Mouse (Mus musculus) testis, adult 2 months (tissue): ENCODE data around the gene 4933434E20Rik.
A peak's percentile ranks its signal among the peaks of the same experiment; 100 is the strongest.

Experiments used
- CTCF ChIP-seq: fragments of 200-500 bp; IDR thresholded peaks from 2 replicates; pipeline ENCODE4 v1.5.1; 2012; ENCODE audit warnings: low read depth, mild to moderate bottlenecking, inconsistent platforms, low read length, moderate library complexity; ENCODE audit not compliant: control insufficient read depth, insufficient read depth, insufficient replicate concordance
- POLR2A ChIP-seq: fragments of 200-500 bp; IDR thresholded peaks from 2 replicates; pipeline ENCODE4 v1.6.1; 2012; ENCODE audit warnings: low read depth, mild to moderate bottlenecking, inconsistent platforms, low read length, moderate library complexity; ENCODE audit not compliant: control insufficient read depth

DNA sequence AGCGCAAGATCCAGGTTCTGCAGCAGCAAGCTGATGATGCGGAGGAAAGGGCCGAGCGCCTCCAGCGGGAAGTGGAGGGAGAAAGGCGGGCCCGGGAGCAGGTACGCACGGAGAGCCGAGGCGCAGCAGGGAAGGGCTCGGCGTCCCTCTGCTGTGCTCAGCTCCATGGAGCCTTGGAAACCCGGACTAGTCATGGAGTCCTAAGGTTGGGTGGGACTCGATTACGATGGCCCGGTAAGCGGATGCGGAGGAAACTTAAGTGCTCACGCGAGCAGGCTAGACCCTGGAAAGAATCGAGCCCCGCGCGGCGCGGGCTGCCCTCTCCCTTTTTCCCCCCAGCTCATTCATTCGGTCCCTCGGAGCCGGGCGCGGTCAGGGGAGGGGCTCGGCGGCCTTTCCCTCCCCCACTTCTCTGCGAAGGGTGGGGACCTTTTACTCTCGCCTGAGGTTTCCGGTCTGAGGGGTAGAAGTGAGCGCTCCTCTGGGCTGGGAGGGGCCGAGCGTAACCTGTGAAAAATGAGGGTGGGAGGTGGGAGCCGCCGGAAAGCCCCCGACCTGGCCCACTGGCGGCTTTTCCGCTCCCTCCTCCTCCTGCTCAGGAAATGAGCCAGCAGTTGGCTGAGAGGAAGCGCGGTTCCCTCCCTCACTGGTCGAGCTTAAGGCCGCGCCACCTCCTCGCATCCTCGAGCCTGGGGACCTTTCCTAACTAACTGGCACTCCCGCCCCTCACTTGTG lies 28.5 kb downstream of the 4933434E20Rik start:
- no peak for TF ChIP-seq CTCF
- TF ChIP-seq POLR2A = peak; percentile 58
